In genomic region chr11:55395073-55395642, GRCm38 (mm10) we compare ENCODE assay signal across 30 mouse cellular contexts. TPM values are rescaled to one million over a fixed set of nuclear protein-coding genes. Genes with fewer than 3 reads are reported as not detected.
DNase-seq lines count a peak whose midpoint lies in the region; ATAC-seq and TF ChIP-seq lines count a peak whose summit lies in the region.
"Had no signal": no experiment of that assay in that cellular context is flagged by ENCODE, and none has a peak within 500 bp of the region (broad histone marks: within the 10 kb centered on the region; RNA-seq: fewer than 3 reads in every experiment).

No protein-coding gene starts in this region.

- no peak for TF ChIP-seq POLR2A in heart, adult 2 months (IDR thresholded peaks at IDR 0.05; ENCODE audit: insufficient read depth, low read depth, low read length)
- TF ChIP-seq POLR2A in CH12.LX (IDR thresholded peaks at IDR 0.05; ENCODE audit: low read depth, low read length) = no peak

- DNase-seq in heart, adult 2 months = no peak
- no peak for DNase-seq in heart, postnatal 14 days
- no peak for DNase-seq in CH12.LX (ENCODE audit: extremely low read depth)
- DNase-seq in cerebellum, postnatal 36 days = no peak
- DNase-seq in thymus, postnatal 14 days = no peak
- DNase-seq: adrenal gland, postnatal 25 days; cerebellum, adult 18-20 months; cerebellum, postnatal 10 days; forebrain, postnatal 0 days; heart, adult 18-20 months; heart, postnatal 10 days; kidney, adult 18-20 months; kidney, postnatal 36 days; liver, embryonic 13.5 days; lung, adult 2 months; right cerebral cortex, postnatal 25 days; thymus, adult 2 months; thymus, postnatal 4 days had no signal

- ATAC-seq in common myeloid progenitor, adult 5-6 weeks (replicated peaks; ENCODE audit: low read depth, poor library complexity, severe bottlenecking) = peak; percentile 40; the same call in 1 of the 2 replicates
- peak; percentile 73 for ATAC-seq in megakaryocyte, adult 5-6 weeks (ENCODE audit: poor library complexity, severe bottlenecking)
- ATAC-seq: CD4-positive, CD25-positive, alpha-beta regulatory T cell, adult 4 months; forebrain, postnatal 0 days; hindbrain, embryonic 16.5 days; midbrain, embryonic 13.5 days had no signal

- no peak overlapping the region for H3K9ac ChIP-seq in heart, adult 2 months (ENCODE audit: low read depth, low read length)
- peak overlapping the region; percentile 43 for H3K9ac ChIP-seq in CH12.LX (ENCODE audit: insufficient read depth, low read depth)
- H3K9ac ChIP-seq: forebrain, embryonic 12.5 days; forebrain, postnatal 0 days; heart, embryonic 13.5 days; kidney, embryonic 15.5 days; liver, embryonic 13.5 days; midbrain, embryonic 13.5 days; neural tube, embryonic 15.5 days had no signal

- no peak for TF ChIP-seq CTCF in heart, adult 2 months (IDR thresholded peaks at IDR 0.05)
- no peak for TF ChIP-seq CTCF in CH12.LX (conservative IDR thresholded peaks at IDR 0.05 in 1 of 2, IDR thresholded peaks at IDR 0.05 in 1 of 2; ENCODE audit: low read depth in 2 of 2, low read length in 2 of 2)

- H3K9me3 ChIP-seq in CH12.LX (replicated peaks; ENCODE audit: low read length) = no peaks in the 10 kb centered on the region
- H3K9me3 ChIP-seq: forebrain, embryonic 12.5 days; heart, embryonic 13.5 days; hindbrain, embryonic 10.5 days; kidney, embryonic 15.5 days; liver, embryonic 13.5 days; megakaryocyte, embryonic 14.5 days; midbrain, embryonic 13.5 days; neural tube, embryonic 15.5 days had no signal

- H3K4me2 ChIP-seq in CH12.LX (ENCODE audit: insufficient read depth, low read depth, poor library complexity, severe bottlenecking) = peak overlapping the region; percentile 96
- H3K4me2 ChIP-seq: forebrain, embryonic 12.5 days; heart, embryonic 13.5 days; kidney, embryonic 15.5 days; liver, embryonic 13.5 days; midbrain, embryonic 13.5 days; neural tube, embryonic 15.5 days had no signal

- intact Hi-C loops in heart, adult 2 months (cut with DNase I) = no loop called here
- intact Hi-C loops in heart, postnatal 14 days (cut with DNase I) = no loop called here

- WGBS in heart, adult 2 months = 71% methylated on average over 7 of the region's 7 CpGs

- no peak overlapping the region for H3K4me3 ChIP-seq in heart, adult 2 months
- no peak overlapping the region for H3K4me3 ChIP-seq in CH12.LX (replicated peaks in 1 of 3; ENCODE audit: low read depth in 2 of 3, low read length in 2 of 3, poor library complexity in 1 of 3)
- H3K4me3 ChIP-seq: forebrain, embryonic 12.5 days; heart, embryonic 13.5 days; hindbrain, embryonic 10.5 days; kidney, embryonic 15.5 days; layer of hippocampus, adult 2 months; liver, embryonic 13.5 days; midbrain, embryonic 13.5 days; neural tube, embryonic 15.5 days had no signal

- H3K79me2 ChIP-seq in heart, adult 2 months (replicated peaks; ENCODE audit: control insufficient read depth, insufficient read depth, low read length) = no peaks in the 10 kb centered on the region
- H3K79me2 ChIP-seq in CH12.LX (replicated peaks; ENCODE audit: control insufficient read depth, extremely low read depth, insufficient read depth, poor library complexity, severe bottlenecking) = no peaks in the 10 kb centered on the region

- H3K27me3 ChIP-seq in heart, adult 2 months (ENCODE audit: control insufficient read depth, insufficient read depth, low read length) = no peaks in the 10 kb centered on the region
- peaks cover 12% of the 10 kb centered on the region for H3K27me3 ChIP-seq in CH12.LX (replicated peaks)
- H3K27me3 ChIP-seq: forebrain, embryonic 12.5 days; heart, embryonic 13.5 days; kidney, embryonic 15.5 days; liver, embryonic 13.5 days; midbrain, embryonic 13.5 days; neural tube, embryonic 15.5 days had no signal

- TF ChIP-seq RAD21 in CH12.LX (IDR thresholded peaks at IDR 0.05; ENCODE audit: low read depth, low read length) = no peak

- in situ Hi-C loops in CH12.LX (cut with MboI; ENCODE audit: low pct_ligation_motif_present, low pct_unique_long_range_greater_than_20kb, low sequenced_read_pairs) = loop anchor here (25.0 kb wide), 1 partner anchor 508 kb away; no protein-coding TSS in a partner anchor

- peaks cover 24% of the 10 kb centered on the region for H3K36me3 ChIP-seq in heart, adult 2 months (ENCODE audit: control insufficient read depth, insufficient read depth, low read length)
- H3K36me3 ChIP-seq in CH12.LX (replicated peaks in 1 of 2; ENCODE audit: control insufficient read depth in 1 of 2, insufficient read depth in 1 of 2, low read length in 1 of 2) = no peaks in the 10 kb centered on the region
- H3K36me3 ChIP-seq: liver, embryonic 13.5 days; neural tube, embryonic 15.5 days had no signal

- peak overlapping the region; percentile 26; the same call in 1 of the 2 replicates for H3K27ac ChIP-seq in heart, adult 2 months
- H3K27ac ChIP-seq in CH12.LX (ENCODE audit: insufficient read depth, low read depth) = no peak overlapping the region
- H3K27ac ChIP-seq: forebrain, embryonic 12.5 days; heart, embryonic 13.5 days; hindbrain, embryonic 10.5 days; layer of hippocampus, adult 2 months; liver, embryonic 13.5 days; midbrain, embryonic 13.5 days; neural tube, embryonic 15.5 days had no signal

- TF ChIP-seq EP300 in heart, adult 2 months (IDR thresholded peaks at IDR 0.05; ENCODE audit: insufficient read depth, low read depth, low read length) = no peak
- 0 out of 2 replicates have a peak, but pooled peaks have one; percentile 29 for TF ChIP-seq EP300 in CH12.LX (IDR thresholded peaks at IDR 0.05; ENCODE audit: low read length)

- dilution Hi-C loops in CH12.LX (cut with MboI; ENCODE audit: extremely low pct_ligation_motif_present, extremely low pct_unique_long_range_greater_than_20kb, low sequenced_read_pairs) = no loop called here

- peaks cover 19% of the 10 kb centered on the region for H3K4me1 ChIP-seq in heart, adult 2 months (ENCODE audit: control insufficient read depth, insufficient read depth, low read length)
- H3K4me1 ChIP-seq in CH12.LX (ENCODE audit: control insufficient read depth in 1 of 2, insufficient read depth in 2 of 2) = peaks cover 4 to 18% of the 10 kb centered on the region in 2 experiments
- H3K4me1 ChIP-seq: forebrain, embryonic 12.5 days; liver, embryonic 13.5 days; midbrain, embryonic 13.5 days; neural tube, embryonic 15.5 days had no signal

TF ChIP-seq in CH12.LX, 34 proteins besides CTCF, POLR2A, EP300 and RAD21 (continues in another document):
- TF ChIP-seq CHD1 (IDR thresholded peaks at IDR 0.05; ENCODE audit: low read depth, low read length) = peak; percentile 80; the same call in 1 of the 2 replicates
- TF ChIP-seq MEF2A (IDR thresholded peaks at IDR 0.05; ENCODE audit: borderline replicate concordance, low read depth, low read length) = 0 out of 2 replicates have a peak, but pooled peaks have one; percentile 31
- TF ChIP-seq TCF12 (IDR thresholded peaks at IDR 0.05; ENCODE audit: low read depth, low read length) = 0 out of 2 replicates have a peak, but pooled peaks have one; percentile 26
- no peak for TF ChIP-seq JUN (IDR thresholded peaks at IDR 0.05; ENCODE audit: insufficient read depth, low read depth, low read length)
- TF ChIP-seq SIN3A (IDR thresholded peaks at IDR 0.05; ENCODE audit: low read length) = peak; percentile 79; the same call in 1 of the 2 replicates
- TF ChIP-seq GABPA (IDR thresholded peaks at IDR 0.05; ENCODE audit: insufficient replicate concordance, low read depth, low read length) = no peak
- no peak for TF ChIP-seq PAX5 (IDR thresholded peaks at IDR 0.05; ENCODE audit: low read length)
- TF ChIP-seq HCFC1 (IDR thresholded peaks at IDR 0.05; ENCODE audit: low read depth, low read length) = no peak
- 0 out of 2 replicates have a peak, but pooled peaks have one; percentile 28 for TF ChIP-seq RCOR1 (conservative IDR thresholded peaks at IDR 0.05; ENCODE audit: low read depth, low read length)
- no peak for TF ChIP-seq USF1 (IDR thresholded peaks at IDR 0.05; ENCODE audit: low read depth, low read length)
- TF ChIP-seq POLR2AphosphoS2 (IDR thresholded peaks at IDR 0.05; ENCODE audit: low read depth, low read length) = no peak
- peak; percentile 55; the same call in 1 of the 2 replicates for TF ChIP-seq BHLHE40 (IDR thresholded peaks at IDR 0.05; ENCODE audit: low read depth, low read length)
- TF ChIP-seq ETS1 (conservative IDR thresholded peaks at IDR 0.05; ENCODE audit: low read depth, low read length) = 0 out of 2 replicates have a peak, but pooled peaks have one; percentile 8
- TF ChIP-seq CHD2 (IDR thresholded peaks at IDR 0.05; ENCODE audit: low read length) = 0 out of 2 replicates have a peak, but pooled peaks have one; percentile 34
- TF ChIP-seq ZMIZ1 (IDR thresholded peaks at IDR 0.05; ENCODE audit: low read depth, low read length) = 0 out of 2 replicates have a peak, but pooled peaks have one; percentile 46
- no peak for TF ChIP-seq MAZ (IDR thresholded peaks at IDR 0.05; ENCODE audit: low read depth, low read length)
- TF ChIP-seq ELF1 (IDR thresholded peaks at IDR 0.05; ENCODE audit: low read depth, low read length) = no peak
- TF ChIP-seq SMC3 (IDR thresholded peaks at IDR 0.05; ENCODE audit: low read depth, low read length) = no peak
- TF ChIP-seq MAX (IDR thresholded peaks at IDR 0.05; ENCODE audit: low read length) = 0 out of 2 replicates have a peak, but pooled peaks have one; percentile 35
- no peak; the same call in 1 of the 2 replicates for TF ChIP-seq JUND (conservative IDR thresholded peaks at IDR 0.05; ENCODE audit: low read depth, low read length)
- 0 out of 2 replicates have a peak, but pooled peaks have one; percentile 32 for TF ChIP-seq MYC (IDR thresholded peaks at IDR 0.05; ENCODE audit: low read depth, low read length)
- TF ChIP-seq ZNF384 (IDR thresholded peaks at IDR 0.05; ENCODE audit: low read depth, low read length) = peak; percentile 71

RNA-seq across cellular contexts. Expression of gene Sparc, which starts 27.8 kb away (rescaled TPM):
- total RNA-seq in heart, adult 2 months (2021) = 100 to 1,000 TPM; 320 to 420 TPM
- 666 and 876 TPM in 2 replicates for polyA plus RNA-seq in heart, adult 2 months (2012; rRNA removed)
- 1,000 to 10,000 TPM; 1,338 to 1,403 TPM for total RNA-seq in heart, postnatal 14 days (2021)
- total RNA-seq in CH12.LX (2012; rRNA removed) (0.13 and 0.34 TPM in 2 replicates), CH12.LX (2014; rRNA removed) (not detected in 2 replicates)
- polyA plus RNA-seq in CH12.LX (2012; ENCODE audit: insufficient read length, low read depth) = 0.40 and 0.57 TPM in 2 replicates
- not detected in 2 replicates for total RNA-seq in common myeloid progenitor, adult 5-6 weeks (2017)
- 0.71 and 1.2 TPM in 2 replicates for total RNA-seq in megakaryocyte, adult 5-6 weeks (2015)
- 0.57 and 1.5 TPM in 2 replicates for total RNA-seq in megakaryocyte, adult 5-6 weeks (2017)

RNA-seq across cellular contexts. Expression of gene Fat2, which starts 58.8 kb away (rescaled TPM):
- total RNA-seq in heart, adult 2 months (2021) = under 1 TPM; 0.03 to 0.09 TPM
- 0.09 and 0.14 TPM in 2 replicates for polyA plus RNA-seq in heart, adult 2 months (2012; rRNA removed)
- total RNA-seq in heart, postnatal 14 days (2021) = under 1 TPM; 0.07 to 0.10 TPM
- total RNA-seq in CH12.LX (2012; rRNA removed) = under 0.01 and 0.04 TPM in 2 replicates
- not detected in 2 replicates for total RNA-seq in CH12.LX (2014; rRNA removed)
- not detected in 2 replicates for polyA plus RNA-seq in CH12.LX (2012; ENCODE audit: insufficient read length, low read depth)
- not detected in 2 replicates for total RNA-seq in common myeloid progenitor, adult 5-6 weeks (2017)
- total RNA-seq in megakaryocyte, adult 5-6 weeks (2015) = not detected in 2 replicates
- total RNA-seq in megakaryocyte, adult 5-6 weeks (2017) = not detected in 2 replicates
- total RNA-seq: adrenal gland, postnatal 25 days had no signal
- polyA plus RNA-seq: CD4-positive, CD25-positive, alpha-beta regulatory T cell, adult 4 months; liver, embryonic 13.5 days had no signal

Comparison
In these comparisons a context has a peak if more than half of its experiments do, and no peak if none do; other contexts are left out.
1. RNA of gene Sparc, which starts 27.8 kb away (total RNA-seq): 1,338 to 1,403 TPM in heart, postnatal 14 days and 320 to 420 TPM in heart, adult 2 months; 0.57 to 1.5 TPM in megakaryocyte, adult 5-6 weeks, 0.13 to 0.34 TPM in CH12.LX and not detected in common myeloid progenitor, adult 5-6 weeks; every median in the first group is over 100 times any median in the second.